Mouse (Mus musculus) small intestine, adult 2 months (tissue): ENCODE data around the gene Atp6v0a1. TPM values are rescaled to one million over a fixed set of nuclear protein-coding genes. Genes with fewer than 3 reads are reported as not detected.

ENCODE experiments used
- H3K27ac ChIP-seq: fragments of 200-500 bp; 2 replicates; pipeline ENCODE4 v1.5.1; 2012; ENCODE audit warnings: low read depth, low read length, control low read depth, inconsistent platforms; ENCODE audit not compliant: insufficient read depth
- H3K27me3 ChIP-seq: fragments of 200-500 bp; 2 replicates; pipeline ENCODE4 v1.6.1; 2012; ENCODE audit warnings: mild to moderate bottlenecking, moderate library complexity, low read length, inconsistent platforms; ENCODE audit not compliant: control insufficient read depth, insufficient read depth
- H3K36me3 ChIP-seq: fragments of 200-500 bp; 2 replicates; pipeline ENCODE4 v1.6.1; 2012; ENCODE audit warnings: mild to moderate bottlenecking, low read length, control low read depth, inconsistent platforms; ENCODE audit not compliant: control insufficient read depth, insufficient read depth
- H3K4me1 ChIP-seq: fragments of 200-500 bp; 2 replicates; pipeline ENCODE4 v1.6.1; 2012; ENCODE audit warnings: low read length, inconsistent platforms, mixed read lengths; ENCODE audit not compliant: control insufficient read depth, insufficient read depth, insufficient read length
- H3K4me3 ChIP-seq: fragments of 200-500 bp; 2 replicates; pipeline ENCODE4 v1.5.1; 2012; ENCODE audit warnings: low read depth, mild to moderate bottlenecking, control low read depth, inconsistent platforms, low read length, moderate library complexity
- CTCF ChIP-seq: fragments of 200-500 bp; IDR thresholded peaks from 2 replicates; pipeline ENCODE4 v1.5.1; 2012; ENCODE audit warnings: low read depth, mild to moderate bottlenecking, control low read depth, inconsistent platforms, low read length, moderate library complexity, mixed read lengths; ENCODE audit not compliant: insufficient replicate concordance, insufficient read length; ENCODE audit errors: extremely low read depth
- POLR2A ChIP-seq: fragments of 200-500 bp; IDR thresholded peaks from 2 replicates; pipeline ENCODE4 v1.6.1; 2012; ENCODE audit warnings: low read depth, mild to moderate bottlenecking, control low read depth, inconsistent platforms, low read length, moderate library complexity
- WGBS: fragments of 180-500 bp; shearing (Covaris S2); methylation state at CpG from one replicate; pipeline ENCODE4 v1.1.7; 2018; 5-methylcytosine and 5-hydroxymethylcytosine counted together
- polyA plus RNA-seq: library from polyadenylated mRNA; depleted of rRNA; stranded (reverse); fragments of >200 nt; gene quantifications from 2 replicates; pipeline ENCODE4 v1.2.3, GENCODE M21; 2012

The Atp6v0a1 gene
- polyA plus RNA-seq, 1 experiment, result 69.5 TPM

DNA sequence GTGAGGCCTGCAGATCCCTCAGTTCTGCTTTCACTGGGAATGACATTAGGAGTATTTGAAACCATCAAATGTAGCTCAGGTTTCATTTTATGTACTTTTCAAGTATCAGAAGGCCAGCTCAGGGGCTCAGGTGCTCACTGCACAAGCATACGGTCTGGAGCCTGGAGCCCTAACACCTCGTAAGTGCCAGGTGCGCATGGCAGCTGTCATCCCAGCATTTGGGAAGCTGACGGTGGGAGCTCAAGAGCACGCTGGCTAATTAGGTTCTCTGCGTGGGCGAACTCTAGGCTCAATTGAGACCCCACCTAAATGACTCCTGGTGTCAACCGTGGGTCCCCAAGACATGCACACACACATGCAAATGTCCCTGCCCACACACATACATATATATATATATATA, 20.1 kb downstream of the Atp6v0a1 start:
- no peak overlapping the region for H3K4me3 ChIP-seq
- H3K27me3 ChIP-seq, result no peaks in the 10 kb centered on the region
- 95% methylated on average over 8 of the region's 8 CpGs for WGBS
- H3K4me1 ChIP-seq, result peaks cover 2% of the 10 kb centered on the region; the same call in 1 of the 2 replicates
- H3K36me3 ChIP-seq, result peaks cover 37% of the 10 kb centered on the region
- TF ChIP-seq POLR2A (no peak), CTCF (no peak)
- no peak overlapping the region for H3K27ac ChIP-seq

DNA sequence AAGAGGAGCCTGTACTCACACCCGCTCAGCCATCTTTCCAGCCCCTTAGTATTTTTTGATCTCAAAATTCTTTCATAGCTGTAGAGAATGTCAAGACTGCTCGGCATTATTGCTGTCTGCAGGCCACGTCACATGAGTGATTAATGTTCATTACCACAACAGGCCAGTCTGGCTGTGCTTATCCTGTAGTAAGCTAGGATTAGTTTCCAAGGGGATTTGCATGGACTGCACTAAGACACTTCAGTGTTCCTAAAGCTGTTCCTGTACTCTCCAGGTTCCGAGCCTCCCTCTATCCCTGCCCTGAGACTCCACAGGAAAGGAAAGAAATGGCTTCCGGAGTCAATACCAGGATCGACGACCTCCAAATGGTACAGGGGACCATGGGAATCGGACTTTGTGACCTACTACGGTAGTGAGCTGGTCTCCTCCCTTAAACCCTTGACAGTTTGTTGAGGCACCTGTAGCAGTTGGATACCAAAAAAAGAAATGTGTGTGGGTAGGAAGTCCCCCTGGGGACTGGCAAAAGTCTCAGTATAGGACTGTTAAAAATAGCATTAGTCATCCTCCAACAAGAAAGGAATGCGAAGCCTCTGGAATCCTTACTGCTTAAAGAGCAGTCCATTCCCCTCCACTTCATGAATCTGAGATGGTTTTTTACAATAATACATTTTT, 21.0 kb downstream of the Atp6v0a1 start:
- TF ChIP-seq POLR2A, result no peak
- TF ChIP-seq CTCF, result no peak
- H3K4me1 ChIP-seq, result peaks cover 5% of the 10 kb centered on the region; the same call in 1 of the 2 replicates
- H3K36me3 ChIP-seq, result peaks cover 35% of the 10 kb centered on the region
- 70% methylated on average over 10 of the region's 10 CpGs for WGBS
- H3K27me3 ChIP-seq, result no peaks in the 10 kb centered on the region
- no peak overlapping the region for H3K4me3 ChIP-seq
- H3K27ac ChIP-seq, result no peak overlapping the region

DNA sequence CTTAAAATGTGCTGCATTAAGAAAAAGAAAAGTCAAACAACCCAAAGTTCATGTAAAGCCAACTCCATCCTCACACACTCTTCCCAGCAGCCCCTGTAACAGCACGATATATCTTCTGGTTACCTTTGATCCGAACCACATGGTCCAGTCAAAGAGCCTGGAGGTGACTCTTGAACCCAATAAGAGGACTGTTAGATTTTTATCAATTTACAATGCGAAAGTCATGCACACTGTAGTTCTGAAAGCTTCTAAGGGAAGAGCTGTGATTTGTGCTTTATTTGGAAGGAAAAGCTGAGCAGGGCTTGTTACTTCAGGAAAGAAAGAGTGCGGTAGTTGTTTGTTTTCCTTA, 21.5 kb downstream of the Atp6v0a1 start:
- H3K27me3 ChIP-seq, result no peaks in the 10 kb centered on the region
- peak overlapping the region; percentile 70 for H3K27ac ChIP-seq
- 31% methylated on average over 4 of the region's 4 CpGs for WGBS
- TF ChIP-seq POLR2A, result no peak
- no peak for TF ChIP-seq CTCF
- peaks cover 37% of the 10 kb centered on the region for H3K36me3 ChIP-seq
- H3K4me3 ChIP-seq, result no peak overlapping the region
- H3K4me1 ChIP-seq, result peaks cover 5% of the 10 kb centered on the region; the same call in 1 of the 2 replicates

DNA sequence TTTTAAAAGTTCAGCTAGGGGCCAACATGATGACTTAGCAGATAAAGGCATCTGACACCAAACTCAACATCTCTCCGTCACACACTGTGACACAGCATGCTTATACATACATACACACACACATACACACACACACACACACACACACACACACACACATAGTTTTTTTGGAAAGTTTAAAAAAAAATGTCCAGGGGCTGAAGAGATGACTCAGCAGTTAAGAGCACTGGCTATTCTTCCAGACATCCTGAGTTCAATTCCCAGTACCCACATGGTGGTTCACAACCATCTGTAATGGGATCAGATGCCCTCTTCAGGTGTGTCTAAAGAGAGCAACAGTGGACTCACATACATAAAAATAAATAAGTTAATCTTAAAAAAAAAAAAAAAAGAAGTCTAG, 22.2 kb downstream of the Atp6v0a1 start:
- 96% methylated on average over 1 of the region's 1 CpGs for WGBS
- Histone ChIP-seq H3K36me3 (peaks cover 36% of the 10 kb centered on the region), H3K27me3 (no peaks in the 10 kb centered on the region), H3K4me3 (no peak overlapping the region), H3K4me1 (peaks cover 5% of the 10 kb centered on the region; the same call in 1 of the 2 replicates), H3K27ac (no peak overlapping the region)
- TF ChIP-seq CTCF, result no peak
- TF ChIP-seq POLR2A, result no peak

DNA sequence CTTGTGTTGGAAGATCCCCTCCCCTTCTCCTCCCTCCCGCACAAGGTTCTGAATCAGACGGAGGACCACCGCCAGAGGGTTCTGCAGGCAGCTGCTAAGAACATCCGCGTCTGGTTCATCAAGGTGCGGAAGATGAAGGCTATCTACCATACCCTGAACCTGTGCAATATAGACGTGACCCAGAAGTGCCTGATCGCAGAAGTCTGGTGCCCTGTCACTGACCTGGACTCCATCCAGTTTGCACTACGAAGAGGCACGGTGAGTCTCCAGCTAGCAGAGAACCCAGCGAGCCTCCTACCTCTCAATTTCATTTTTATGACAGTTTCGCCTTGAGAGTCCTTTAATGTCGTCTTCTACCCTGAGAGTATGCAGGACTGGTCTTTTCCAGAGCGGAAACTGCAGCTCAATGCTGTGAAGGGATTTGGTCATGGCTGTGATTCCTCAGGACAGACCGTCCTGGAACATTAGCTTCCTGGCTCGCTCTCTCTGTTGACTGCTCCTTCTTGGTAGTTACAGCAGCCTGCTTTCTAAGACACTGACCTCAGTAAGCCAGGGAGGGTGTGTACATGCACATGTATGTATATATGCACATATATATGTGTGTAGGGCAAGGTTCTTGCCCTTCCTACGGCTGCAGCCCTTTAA, 24.7 kb downstream of the Atp6v0a1 start:
- H3K27ac ChIP-seq, result no peak overlapping the region
- no peak for TF ChIP-seq POLR2A
- no peak for TF ChIP-seq CTCF
- H3K36me3 ChIP-seq, result peaks cover 46% of the 10 kb centered on the region
- H3K4me1 ChIP-seq, result peaks cover 5% of the 10 kb centered on the region; the same call in 1 of the 2 replicates
- whole genome bisulfite sequencing, result 95% methylated on average over 17 of the region's 17 CpGs
- no peak overlapping the region for H3K4me3 ChIP-seq
- H3K27me3 ChIP-seq, result no peaks in the 10 kb centered on the region

DNA sequence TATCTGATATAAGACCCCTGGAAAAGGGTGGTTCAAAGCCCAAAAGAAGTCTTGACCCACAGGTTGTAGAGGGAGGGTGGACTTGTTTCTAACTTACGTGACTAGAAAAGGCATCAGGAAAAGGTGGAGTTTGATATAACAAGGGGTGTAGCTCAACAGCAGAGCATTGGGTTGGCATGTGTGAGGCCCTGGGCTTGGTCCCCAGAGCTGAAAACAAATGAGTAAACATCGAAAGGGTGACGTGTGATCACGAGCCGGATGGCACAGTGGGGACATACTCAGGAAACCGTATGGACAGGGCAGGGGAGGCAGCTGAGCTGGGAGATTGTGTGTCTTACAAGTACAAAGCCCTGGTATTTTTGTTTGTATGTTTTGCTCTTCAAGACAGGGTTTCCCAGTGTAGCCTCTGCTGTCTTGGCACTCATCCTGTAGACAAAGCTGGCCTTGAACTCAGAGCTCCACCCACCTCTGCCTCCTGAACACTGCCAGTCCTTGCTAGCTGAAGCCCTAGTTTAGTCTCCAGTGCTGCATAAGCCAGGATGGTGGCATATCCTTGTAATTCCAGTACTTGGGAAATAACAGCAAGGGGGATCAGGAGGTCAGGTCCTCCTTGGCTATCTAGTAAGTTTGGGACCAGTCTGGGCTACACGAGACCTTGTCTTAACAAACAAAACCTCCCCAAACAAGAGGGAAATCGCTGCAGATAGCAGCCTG, 25.5 kb downstream of the Atp6v0a1 start:
- Histone ChIP-seq H3K4me3 (no peak overlapping the region), H3K27ac (no peak overlapping the region), H3K4me1 (peaks cover 5% of the 10 kb centered on the region; the same call in 1 of the 2 replicates), H3K27me3 (no peaks in the 10 kb centered on the region), H3K36me3 (peaks cover 46% of the 10 kb centered on the region)
- no peak for TF ChIP-seq CTCF
- no peak for TF ChIP-seq POLR2A
- 93% methylated on average over 8 of the region's 8 CpGs for WGBS

DNA sequence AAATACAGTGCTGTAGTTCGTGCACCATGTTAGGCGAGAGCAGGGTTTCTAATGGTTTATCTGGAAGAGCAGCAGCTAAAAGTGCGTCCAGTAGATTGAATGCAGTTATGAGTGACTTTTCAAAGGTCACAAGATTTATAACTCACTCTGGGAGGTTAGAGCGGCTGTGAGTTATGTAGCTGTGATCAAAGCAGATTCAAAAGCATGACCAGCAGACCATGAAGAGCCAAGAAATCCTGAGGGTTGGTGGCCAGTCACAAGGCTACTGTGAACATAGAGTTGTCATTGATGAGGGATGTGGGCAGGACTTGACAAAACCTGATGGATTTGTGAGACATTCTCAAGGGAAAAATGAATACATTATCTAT, 26.1 kb downstream of the Atp6v0a1 start:
- TF ChIP-seq CTCF (no peak), POLR2A (no peak)
- Histone ChIP-seq H3K4me3 (no peak overlapping the region), H3K27ac (no peak overlapping the region), H3K4me1 (peaks cover 4% of the 10 kb centered on the region; the same call in 1 of the 2 replicates), H3K36me3 (peaks cover 48% of the 10 kb centered on the region), H3K27me3 (no peaks in the 10 kb centered on the region)
- WGBS, result 77% methylated on average over 4 of the region's 4 CpGs
